Mouse (Mus musculus) MEL (cell line): ENCODE measurements at regions not wholly inside any gene's neighbourhood (a gene's known extent, or its start where the extent isn't known, plus 50 kb on each side); places are given as distances from the start of the nearest gene placed in this dataset.

Source experiments
- DNase-seq: peaks from one replicate; pipeline ENCODE4 v3.0.0; 2011; ENCODE audit warnings: low read depth, low spot score
- H3K27ac ChIP-seq: 2 replicates; pipeline ENCODE4 v1.5.1; 2012; ENCODE audit warnings: low read depth, mild to moderate bottlenecking, control low read depth, low read length, moderate library complexity; ENCODE audit not compliant: control insufficient read depth
- H3K27me3 ChIP-seq, 2 experiments: fragments of 150-350 bp in 1 of 2; sonication (generic) in 1 of 2; 2 replicates each; pipeline ENCODE4 v1.6.1; 2012; ENCODE audit warnings: low read length in 2 of 2, mild to moderate bottlenecking in 2 of 2, improper control_type of control experiment in 1 of 2, moderate library complexity in 1 of 2; ENCODE audit not compliant: insufficient read depth in 2 of 2, control insufficient read depth in 1 of 2
- H3K36me3 ChIP-seq, 2 experiments: 2 replicates each; pipeline ENCODE4 v1.6.1; 2012 to 2014; ENCODE audit warnings: low read length in 2 of 2, improper control_type of control experiment in 1 of 2, inconsistent platforms in 1 of 2, mild to moderate bottlenecking in 1 of 2; ENCODE audit not compliant: insufficient read depth in 2 of 2, control insufficient read depth in 1 of 2
- H3K4me1 ChIP-seq, 2 experiments: fragments of 150-350 bp in 1 of 2; sonication (generic) in 1 of 2; 2 replicates each; pipeline ENCODE4 v1.6.1; 2012; ENCODE audit warnings: low read length in 2 of 2, improper control_type of control experiment in 1 of 2, mild to moderate bottlenecking in 1 of 2; ENCODE audit not compliant: insufficient read depth in 2 of 2, control insufficient read depth in 1 of 2
- H3K4me3 ChIP-seq, 2 experiments: fragments of 150-350 bp in 1 of 2; sonication (generic) in 1 of 2; 2 replicates each; pipeline ENCODE4 v1.5.1; 2012; ENCODE audit warnings: low read depth in 2 of 2, low read length in 2 of 2, mild to moderate bottlenecking in 2 of 2, moderate library complexity in 2 of 2, control low read depth in 1 of 2, improper control_type of control experiment in 1 of 2; ENCODE audit not compliant: control insufficient read depth in 1 of 2, insufficient read depth in 1 of 2
- H3K79me2 ChIP-seq: 2 replicates; pipeline ENCODE4 v1.6.1; 2012; ENCODE audit warnings: mild to moderate bottlenecking, low read length, moderate library complexity; ENCODE audit not compliant: control insufficient read depth, poor library complexity, insufficient read depth
- H3K9ac ChIP-seq: 2 replicates; pipeline ENCODE4 v1.6.1; 2012; ENCODE audit warnings: low read depth, mild to moderate bottlenecking, control low read depth, low read length, moderate library complexity; ENCODE audit not compliant: control insufficient read depth, poor library complexity, severe bottlenecking
- H3K9me3 ChIP-seq: fragments of 150-350 bp; sonication (generic); replicated peaks from 2 replicates; pipeline ENCODE4 v1.6.1; 2012; ENCODE audit warnings: mild to moderate bottlenecking, low read length, improper control_type of control experiment, moderate library complexity; ENCODE audit not compliant: insufficient read depth
- BHLHE40 ChIP-seq: IDR thresholded peaks from 2 replicates; pipeline ENCODE4 v1.6.1; 2012; ENCODE audit warnings: low read depth, mild to moderate bottlenecking, inconsistent platforms, low read length, improper control_type of control experiment, borderline replicate concordance
- CHD1 ChIP-seq: IDR thresholded peaks from 2 replicates; pipeline ENCODE4 v1.6.1; 2012; ENCODE audit warnings: low read depth, mild to moderate bottlenecking, inconsistent platforms, low read length, improper control_type of control experiment
- CHD2 ChIP-seq: IDR thresholded peaks from 2 replicates; pipeline ENCODE4 v1.6.1; 2011; ENCODE audit warnings: low read length, improper control_type of control experiment
- CTCF ChIP-seq, 3 experiments: IDR thresholded peaks in 2 of 3; conservative IDR thresholded peaks in 1 of 3; 2 replicates each; pipeline ENCODE4 v1.5.1; 2011 to 2012; ENCODE audit warnings: low read length in 3 of 3, low read depth in 2 of 3, mild to moderate bottlenecking in 2 of 3, improper control_type of control experiment in 1 of 3, inconsistent platforms in 1 of 3, mixed read lengths in 1 of 3, moderate library complexity in 1 of 3; ENCODE audit not compliant: control insufficient read depth in 1 of 3, insufficient read depth in 1 of 3, poor library complexity in 1 of 3, severe bottlenecking in 1 of 3
- E2F4 ChIP-seq: IDR thresholded peaks from 2 replicates; pipeline ENCODE4 v1.6.1; 2011; ENCODE audit warnings: low read depth, low read length, improper control_type of control experiment, borderline replicate concordance
- EP300 ChIP-seq, 2 experiments: IDR thresholded peaks; 2 replicates each; pipeline ENCODE4 v1.6.1; 2011; ENCODE audit warnings: improper control_type of control experiment in 2 of 2, low read length in 2 of 2, low read depth in 1 of 2, mild to moderate bottlenecking in 1 of 2
- ETS1 ChIP-seq: IDR thresholded peaks from 2 replicates; pipeline ENCODE4 v1.6.1; 2012; ENCODE audit warnings: low read depth, mild to moderate bottlenecking, inconsistent platforms, low read length, improper control_type of control experiment, moderate library complexity
- JUND ChIP-seq: IDR thresholded peaks from 2 replicates; pipeline ENCODE4 v1.6.1; 2011; ENCODE audit warnings: low read depth, mild to moderate bottlenecking, improper control_type of control experiment, low read length
- MAFK ChIP-seq: IDR thresholded peaks from 2 replicates; pipeline ENCODE4 v1.6.1; 2011; ENCODE audit warnings: low read depth, mild to moderate bottlenecking, low read length, improper control_type of control experiment, borderline replicate concordance
- MAX ChIP-seq: IDR thresholded peaks from 2 replicates; pipeline ENCODE4 v1.6.1; 2011; ENCODE audit warnings: low read length, improper control_type of control experiment
- MEF2A ChIP-seq: IDR thresholded peaks from 2 replicates; pipeline ENCODE4 v1.6.1; 2014; ENCODE audit warnings: low read depth, mild to moderate bottlenecking, inconsistent platforms, low read length, improper control_type of control experiment; ENCODE audit not compliant: poor library complexity, insufficient replicate concordance, severe bottlenecking; ENCODE audit errors: extremely low read depth
- MXI1 ChIP-seq: IDR thresholded peaks from 2 replicates; pipeline ENCODE4 v1.6.1; 2011; ENCODE audit warnings: mild to moderate bottlenecking, low read depth, low read length, improper control_type of control experiment
- NELFE ChIP-seq: IDR thresholded peaks from 2 replicates; pipeline ENCODE4 v1.6.1; 2011; ENCODE audit warnings: low read depth, low read length, improper control_type of control experiment
- NRF1 ChIP-seq: IDR thresholded peaks from 2 replicates; pipeline ENCODE4 v1.6.1; 2014; ENCODE audit warnings: low read depth, mild to moderate bottlenecking, inconsistent platforms, low read length, improper control_type of control experiment, moderate library complexity; ENCODE audit not compliant: poor library complexity, insufficient read depth, severe bottlenecking
- POLR2AphosphoS2 ChIP-seq: IDR thresholded peaks from 2 replicates; pipeline ENCODE4 v1.6.1; 2011; ENCODE audit warnings: low read length, improper control_type of control experiment
- POLR2AphosphoS5 ChIP-seq: IDR thresholded peaks from 2 replicates; pipeline ENCODE4 v1.6.1; 2012; ENCODE audit warnings: low read depth, borderline replicate concordance, mild to moderate bottlenecking, inconsistent platforms, low read length, moderate library complexity, mixed read lengths
- RAD21 ChIP-seq: IDR thresholded peaks from 2 replicates; pipeline ENCODE4 v1.6.1; 2011; ENCODE audit warnings: mild to moderate bottlenecking, low read depth, low read length, improper control_type of control experiment
- RCOR1 ChIP-seq: IDR thresholded peaks from 2 replicates; pipeline ENCODE4 v1.6.1; 2012; ENCODE audit warnings: low read depth, mild to moderate bottlenecking, inconsistent platforms, low read length, improper control_type of control experiment
- SIN3A ChIP-seq: IDR thresholded peaks from 2 replicates; pipeline ENCODE4 v1.6.1; 2012; ENCODE audit warnings: low read length, improper control_type of control experiment, inconsistent platforms
- SMC3 ChIP-seq: IDR thresholded peaks from 2 replicates; pipeline ENCODE4 v1.6.1; 2011; ENCODE audit warnings: low read depth, low read length, improper control_type of control experiment
- TBP ChIP-seq: IDR thresholded peaks from 2 replicates; pipeline ENCODE4 v1.8.0; 2011; ENCODE audit warnings: low read depth, low read length, improper control_type of control experiment
- UBTF ChIP-seq: IDR thresholded peaks from 2 replicates; pipeline ENCODE4 v1.6.1; 2012; ENCODE audit warnings: low read depth, mild to moderate bottlenecking, inconsistent platforms, low read length, improper control_type of control experiment, moderate library complexity, borderline replicate concordance; ENCODE audit not compliant: insufficient read depth
- ZKSCAN1 ChIP-seq: IDR thresholded peaks from 2 replicates; pipeline ENCODE4 v1.6.1; 2012; ENCODE audit warnings: low read depth, mild to moderate bottlenecking, inconsistent platforms, low read length, improper control_type of control experiment, moderate library complexity
- ZMIZ1 ChIP-seq: IDR thresholded peaks from 2 replicates; pipeline ENCODE4 v1.6.1; 2012; ENCODE audit warnings: low read depth, mild to moderate bottlenecking, inconsistent platforms, low read length, improper control_type of control experiment, moderate library complexity
- ZNF384 ChIP-seq: IDR thresholded peaks from 2 replicates; pipeline ENCODE4 v1.6.1; 2012; ENCODE audit warnings: low read depth, mild to moderate bottlenecking, inconsistent platforms, low read length, improper control_type of control experiment

DNA sequence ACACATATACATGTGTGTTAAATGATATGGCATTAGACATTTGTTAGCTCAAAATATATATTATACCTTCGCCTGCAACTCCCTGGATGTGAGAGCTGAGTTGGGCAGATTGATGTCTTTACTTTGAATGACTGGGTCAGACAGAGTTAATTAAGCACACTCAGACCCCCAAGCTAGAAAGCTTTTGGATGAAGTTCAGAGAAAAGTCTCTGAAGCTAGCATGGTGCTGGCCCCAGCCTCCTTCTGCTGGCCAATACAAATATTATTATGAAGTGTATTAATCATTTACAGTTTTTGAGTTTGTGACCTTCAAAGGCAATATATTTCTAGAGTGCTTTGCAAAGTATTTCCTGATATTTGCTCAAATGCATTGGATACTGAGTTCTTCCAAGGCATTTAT lies 1753.3 kb downstream of the Efna5 start:
- TF ChIP-seq MXI1 (no peak), JUND (no peak), RCOR1 (no peak), ETS1 (no peak), ZMIZ1 (no peak), MAX (no peak), NELFE (no peak), TBP (no peak), SIN3A (no peak), EP300 (IDR thresholded peaks at IDR 0.05; ENCODE audit: low read depth in 1 of 2, low read length in 2 of 2) (no peak), CHD2 (no peak), CTCF (IDR thresholded peaks at IDR 0.05 in 2 of 3, conservative IDR thresholded peaks at IDR 0.05 in 1 of 3; ENCODE audit: control insufficient read depth in 1 of 3, insufficient read depth in 1 of 3, low read depth in 2 of 3, low read length in 3 of 3, poor library complexity in 1 of 3, severe bottlenecking in 1 of 3) (no peak)
- TF ChIP-seq, all 39 proteins: peak for 0
- Histone ChIP-seq H3K79me2 (no peaks in the 10 kb centered on the region), H3K9me3 (no peaks in the 10 kb centered on the region), H3K9ac (no peak overlapping the region), H3K36me3 (no peaks in the 10 kb centered on the region), H3K27ac (no peak overlapping the region), H3K27me3 (no peaks in the 10 kb centered on the region), H3K4me1 (no peaks in the 10 kb centered on the region; a peak in 1 of 4 replicates), H3K4me3 (no peak overlapping the region)
- DNase-seq = no peak

DNA sequence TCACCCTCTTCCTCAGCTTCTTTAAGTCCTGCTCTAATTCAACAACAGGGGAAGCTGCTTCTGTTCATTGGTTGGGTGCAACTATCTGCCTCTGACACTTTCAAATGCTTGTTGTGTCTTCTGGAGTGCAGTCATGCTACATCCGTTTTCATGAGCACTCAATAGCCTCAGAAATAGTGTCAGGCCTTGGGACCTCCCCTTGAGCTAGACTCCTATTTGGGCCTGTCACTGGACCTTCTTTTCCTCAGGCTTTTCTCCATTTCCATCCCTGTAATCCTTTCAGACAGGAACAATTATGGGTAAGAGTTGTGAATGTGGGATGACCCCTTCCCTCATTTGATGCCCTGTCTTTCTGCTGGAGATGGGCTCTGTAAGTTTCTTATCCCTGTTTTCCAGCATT lies 1774.8 kb downstream of the Efna5 start:
- no peak overlapping the region for H3K27ac ChIP-seq
- H3K9ac ChIP-seq = no peak overlapping the region
- DNase-seq = no peak
- no peaks in the 10 kb centered on the region for H3K27me3 ChIP-seq
- H3K79me2 ChIP-seq = no peaks in the 10 kb centered on the region
- no peaks in the 10 kb centered on the region for H3K9me3 ChIP-seq
- H3K4me1 ChIP-seq = no peaks in the 10 kb centered on the region
- no peaks in the 10 kb centered on the region for H3K36me3 ChIP-seq
- H3K4me3 ChIP-seq = no peak overlapping the region
- TF ChIP-seq CHD2 (no peak), NELFE (no peak), NRF1 (no peak)

DNA sequence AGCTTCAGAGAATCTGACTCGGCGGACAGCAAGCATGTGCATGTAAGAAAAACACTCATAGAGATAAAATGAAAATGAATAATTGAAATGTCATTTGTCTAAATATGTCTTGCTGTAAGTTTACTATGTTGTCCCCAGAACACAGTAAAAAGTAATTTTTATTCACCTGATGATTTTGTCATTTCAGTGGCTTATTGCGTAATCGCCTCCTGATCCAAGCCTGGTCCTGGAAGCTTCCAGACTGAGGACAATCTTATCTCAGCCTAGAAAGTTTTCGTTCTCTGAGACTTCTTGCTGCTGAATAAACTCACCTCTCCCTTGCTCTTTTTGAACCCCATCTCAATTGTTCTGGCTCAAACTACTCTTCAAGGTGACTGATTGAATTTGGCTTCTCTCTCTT lies 1820.7 kb downstream of the Efna5 start:
- no peak overlapping the region for H3K4me3 ChIP-seq
- no peaks in the 10 kb centered on the region for H3K4me1 ChIP-seq
- no peaks in the 10 kb centered on the region for H3K79me2 ChIP-seq
- no peaks in the 10 kb centered on the region for H3K36me3 ChIP-seq
- no peak overlapping the region for H3K27ac ChIP-seq
- H3K9ac ChIP-seq = no peak overlapping the region
- H3K9me3 ChIP-seq = no peaks in the 10 kb centered on the region
- H3K27me3 ChIP-seq = no peaks in the 10 kb centered on the region
- DNase-seq = no peak
- TF ChIP-seq SMC3 (no peak), ZNF384 (no peak), MAFK (no peak), ZMIZ1 (no peak), RCOR1 (no peak), POLR2AphosphoS5 (no peak), EP300 (IDR thresholded peaks at IDR 0.05; ENCODE audit: low read depth in 1 of 2, low read length in 2 of 2) (no peak), POLR2AphosphoS2 (no peak), MXI1 (no peak), UBTF (no peak), ZKSCAN1 (no peak), CHD1 (no peak), MEF2A (no peak), RAD21 (no peak), E2F4 (no peak), BHLHE40 (no peak)
